Mouse (Mus musculus) embryonic facial prominence, embryonic 11.5 days (tissue): Measurements from ENCODE around the gene Ap1s2. TPM values are rescaled to one million over a fixed set of nuclear protein-coding genes. Genes with fewer than 3 reads are reported as not detected.

Source experiments
- ATAC-seq: fragments of 200-750 bp; cut with Nextera tagmentation; replicated peaks from 2 replicates; pipeline ENCODE4 v1.8.0; 2017; ENCODE audit warnings: low read depth; ENCODE audit not compliant: insufficient number of reproducible peaks, low FRiP score, low TSS enrichment
- DNase-seq: peaks from one replicate; pipeline ENCODE4 v3.0.0-alpha.2; 2015; ENCODE audit warnings: low spot score
- H3K27ac ChIP-seq: fragments of 300-500 bp; sonication (generic); replicated peaks from 2 replicates; pipeline ENCODE4 v1.5.1; 2014; ENCODE audit warnings: mild to moderate bottlenecking, low read depth, low read length, control low read depth
- H3K27me3 ChIP-seq: fragments of 300-500 bp; sonication (generic); 2 replicates; pipeline ENCODE4 v1.6.1; 2014; ENCODE audit warnings: mild to moderate bottlenecking, low read length, moderate library complexity, mixed read lengths; ENCODE audit not compliant: control insufficient read depth, insufficient read depth
- H3K36me3 ChIP-seq: fragments of 300-500 bp; sonication (generic); replicated peaks from 2 replicates; pipeline ENCODE4 v1.6.1; 2014; ENCODE audit warnings: low read depth, mild to moderate bottlenecking, low read length, moderate library complexity, mixed read lengths; ENCODE audit not compliant: control insufficient read depth, insufficient read depth
- H3K4me1 ChIP-seq: fragments of 300-500 bp; sonication (generic); 2 replicates; pipeline ENCODE4 v1.6.1; 2014; ENCODE audit warnings: low read length, mixed read lengths; ENCODE audit not compliant: control insufficient read depth, insufficient read depth
- H3K4me2 ChIP-seq: fragments of 300-500 bp; sonication (generic); 2 replicates; pipeline ENCODE4 v1.6.1; 2014; ENCODE audit warnings: low read depth, mild to moderate bottlenecking, control low read depth, low read length, moderate library complexity
- H3K4me3 ChIP-seq: fragments of 300-500 bp; sonication (generic); 2 replicates; pipeline ENCODE4 v1.5.1; 2014; ENCODE audit warnings: low read depth, low read length, control low read depth
- H3K9ac ChIP-seq: fragments of 300-500 bp; sonication (generic); replicated peaks from 2 replicates; pipeline ENCODE4 v1.6.1; 2014; ENCODE audit warnings: mild to moderate bottlenecking, control low read depth, low read length
- H3K9me3 ChIP-seq: fragments of 300-500 bp; sonication (generic); replicated peaks from 2 replicates; pipeline ENCODE4 v1.6.1; 2016; ENCODE audit warnings: mild to moderate bottlenecking, low read length, inconsistent platforms, mixed read lengths; ENCODE audit not compliant: control insufficient read depth
- WGBS: fragments of 180-500 bp; shearing (Covaris S2); extraction: QIAGEN DNeasy Blood & Tissue Kit; methylation state at CpG from one replicate; pipeline ENCODE4 v1.1.7; 2014; 5-methylcytosine and 5-hydroxymethylcytosine counted together
- polyA plus RNA-seq: library from polyadenylated mRNA; unstranded; fragments of >200 nt; fragmentation: Nextera tagmentation; extraction: Ambion mirVana; gene quantifications from 2 replicates; pipeline ENCODE4 v1.2.1, GENCODE M21; 2014

Ap1s2 gene
- polyA plus RNA-seq, 1 experiment from 2014 or later: 28.9 TPM

- no peaks in the 10 kb centered on the region for H3K9me3 ChIP-seq
- no peaks in the 10 kb centered on the region for H3K27me3 ChIP-seq
- H3K9ac ChIP-seq: no peak overlapping the region
- WGBS: 84% methylated on average over 8 of the region's 8 CpGs
- H3K4me1 ChIP-seq: no peaks in the 10 kb centered on the region
- no peaks in the 10 kb centered on the region for H3K36me3 ChIP-seq
- DNase-seq (no peak), ATAC-seq (no peak)
- no peak overlapping the region for H3K4me2 ChIP-seq
- H3K4me3 ChIP-seq: no peak overlapping the region
- no peak overlapping the region for H3K27ac ChIP-seq
Measured at GRCm38 (mm10) chrX:163934731-163935130, 25.9 kb downstream of the Ap1s2 start.

GRCm38 (mm10) chrX:163938587-163938986, 29.8 kb downstream of the Ap1s2 start:
- DNase-seq (no peak), ATAC-seq (no peak)
- Histone ChIP-seq H3K9me3 (no peaks in the 10 kb centered on the region), H3K27ac (no peak overlapping the region), H3K4me2 (no peak overlapping the region), H3K9ac (no peak overlapping the region), H3K4me1 (no peaks in the 10 kb centered on the region), H3K4me3 (no peak overlapping the region), H3K36me3 (no peaks in the 10 kb centered on the region), H3K27me3 (no peaks in the 10 kb centered on the region)
- WGBS: 92% methylated on average over 6 of the region's 6 CpGs

- Histone ChIP-seq H3K27me3 (no peaks in the 10 kb centered on the region), H3K27ac (no peak overlapping the region), H3K4me1 (no peaks in the 10 kb centered on the region), H3K4me3 (no peak overlapping the region), H3K4me2 (no peak overlapping the region), H3K9me3 (no peaks in the 10 kb centered on the region), H3K36me3 (no peaks in the 10 kb centered on the region), H3K9ac (no peak overlapping the region)
- no peak for ATAC-seq
- WGBS: 91% methylated on average over 3 of the region's 3 CpGs
- DNase-seq: no peak
Measured at GRCm38 (mm10) chrX:163944381-163944780, 35.6 kb downstream of the Ap1s2 start.

- WGBS: 75% methylated on average over 1 of the region's 1 CpGs
- no peak for ATAC-seq
- no peaks in the 10 kb centered on the region for H3K36me3 ChIP-seq
Measured at GRCm38 (mm10) chrX:163951618-163952017, 42.8 kb downstream of the Ap1s2 start.

GRCm38 (mm10) chrX:163957381-163957780, 48.6 kb downstream of the Ap1s2 start:
- 29% methylated on average over 12 of the region's 12 CpGs for WGBS

More at GRCm38 (mm10) chrX:163951618-163952017, 42.8 kb downstream of the Ap1s2 start:
- Histone ChIP-seq H3K9me3 (no peaks in the 10 kb centered on the region), H3K4me2 (no peak overlapping the region), H3K9ac (no peak overlapping the region), H3K27ac (no peak overlapping the region), H3K27me3 (no peaks in the 10 kb centered on the region), H3K4me3 (no peak overlapping the region), H3K4me1 (no peaks in the 10 kb centered on the region)
- DNase-seq: no peak

GRCm38 (mm10) chrX:163957803-163958466, 49.1 kb downstream of the Ap1s2 start:
- Histone ChIP-seq H3K36me3 (no peaks in the 10 kb centered on the region), H3K27ac (peak overlapping the region; percentile 95), H3K9me3 (no peaks in the 10 kb centered on the region), H3K4me3 (peak overlapping the region; percentile 54), H3K4me1 (no peaks in the 10 kb centered on the region), H3K27me3 (no peaks in the 10 kb centered on the region), H3K9ac (peak overlapping the region; percentile 77), H3K4me2 (peak overlapping the region; percentile 45)
- DNase-seq: peak; percentile 69
- ATAC-seq: peak; percentile 91
- WGBS: 11% methylated on average over 38 of the region's 67 CpGs

More at GRCm38 (mm10) chrX:163957381-163957780, 48.6 kb downstream of the Ap1s2 start:
- Histone ChIP-seq H3K4me3 (peak overlapping the region; percentile 54), H3K9me3 (no peaks in the 10 kb centered on the region), H3K36me3 (no peaks in the 10 kb centered on the region), H3K4me1 (no peaks in the 10 kb centered on the region), H3K27me3 (no peaks in the 10 kb centered on the region), H3K9ac (peak overlapping the region; percentile 77), H3K4me2 (peak overlapping the region; percentile 45), H3K27ac (peak overlapping the region; percentile 95)
- ATAC-seq (no peak), DNase-seq (peak; percentile 1)

- peak; percentile 94 for ATAC-seq
Measured at GRCm38 (mm10) chrX:163958467-163958875, 49.7 kb downstream of the Ap1s2 start, which contains the start of gene Zrsr2. Gene Zrsr2 (minus strand): TSS chrX:163958661.

GRCm38 (mm10) chrX:163981092-163981491, 72.3 kb downstream of the Ap1s2 start:
- H3K4me2 ChIP-seq: no peak overlapping the region
- H3K4me3 ChIP-seq: no peak overlapping the region
- H3K9ac ChIP-seq: no peak overlapping the region
- no peaks in the 10 kb centered on the region for H3K27me3 ChIP-seq
- no peak overlapping the region for H3K27ac ChIP-seq
- H3K4me1 ChIP-seq: no peaks in the 10 kb centered on the region
- DNase-seq: no peak
- WGBS: 100% methylated on average over 1 of the region's 1 CpGs
- no peak for ATAC-seq
- H3K36me3 ChIP-seq: no peaks in the 10 kb centered on the region
- H3K9me3 ChIP-seq: no peaks in the 10 kb centered on the region

More at GRCm38 (mm10) chrX:163958467-163958875, 49.7 kb downstream of the Ap1s2 start, which contains the start of gene Zrsr2:
- H3K4me1 ChIP-seq: no peaks in the 10 kb centered on the region
- peak within 1 kb of the TSS; percentile 77 for H3K9ac ChIP-seq
- H3K27me3 ChIP-seq: no peaks in the 10 kb centered on the region
- H3K36me3 ChIP-seq: no peaks in the 10 kb centered on the region
- H3K4me3 ChIP-seq: peak within 1 kb of the TSS; percentile 54
- H3K9me3 ChIP-seq: no peaks in the 10 kb centered on the region
- H3K27ac ChIP-seq: peak within 1 kb of the TSS; percentile 95
- peak within 1 kb of the TSS; percentile 45 for H3K4me2 ChIP-seq
- WGBS: 21% methylated on average over 29 of the region's 29 CpGs
- peak; percentile 94 for DNase-seq
